Mouse (Mus musculus): Measurements from ENCODE around the gene Ikzf4. TPM values are rescaled to one million over a fixed set of nuclear protein-coding genes. Genes with fewer than 3 reads are reported as not detected.

Gene Ikzf4
- 8.7 and 9.8 TPM in 2 replicates for polyA plus RNA-seq (2016; fragmentation: Nextera tagmentation; extraction: Ambion mirVana)

DNA sequence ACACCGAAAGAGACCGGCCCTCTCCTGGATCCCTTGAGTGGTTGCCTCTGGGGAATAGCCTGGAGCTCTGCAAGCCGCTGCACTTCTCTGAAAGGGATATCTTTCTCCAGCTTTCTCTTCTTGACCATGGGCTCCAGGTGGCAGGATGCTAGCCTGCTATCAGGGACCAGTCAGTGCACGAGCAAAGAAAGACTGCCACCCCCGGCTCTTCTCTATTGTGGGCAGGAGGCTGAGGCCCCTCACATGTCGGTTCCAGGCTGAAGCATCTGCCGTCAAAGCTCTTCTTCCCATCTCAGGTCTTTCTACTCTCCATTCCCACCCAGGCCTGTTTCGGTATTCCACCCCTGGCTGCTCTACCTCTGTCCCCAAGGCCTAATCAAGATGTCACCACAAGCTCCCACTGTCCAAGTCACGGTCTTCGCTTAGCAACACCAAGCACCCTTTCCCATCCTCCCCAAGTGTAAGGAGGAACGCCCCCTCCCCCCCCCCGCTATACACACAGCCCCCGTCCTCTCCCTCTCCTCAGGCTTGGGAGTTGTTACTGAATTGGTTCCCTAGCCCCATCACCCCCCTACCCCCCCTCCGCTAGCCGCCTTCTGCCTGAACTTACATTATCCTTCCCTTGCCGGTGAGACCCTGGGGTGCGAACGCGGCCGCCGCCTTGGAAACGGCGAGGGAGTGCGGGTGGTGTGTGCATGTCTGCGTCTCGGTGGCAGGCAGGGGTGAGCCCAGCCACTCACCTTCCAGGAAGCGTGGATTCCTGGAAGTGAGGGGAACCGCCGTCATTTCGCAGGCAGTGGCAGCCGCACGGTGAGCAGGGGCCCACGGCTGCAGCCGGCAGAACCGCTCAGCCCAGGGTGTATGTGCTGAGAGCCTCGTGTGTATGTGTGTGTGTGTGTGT lies at the start of gene Ikzf4:
Gene Ikzf4 (minus strand): TSS at position 881 of the 901 bp plus-strand sequence.
- H3K27ac ChIP-seq: peak within 1 kb of the TSS; percentile 89

DNA sequence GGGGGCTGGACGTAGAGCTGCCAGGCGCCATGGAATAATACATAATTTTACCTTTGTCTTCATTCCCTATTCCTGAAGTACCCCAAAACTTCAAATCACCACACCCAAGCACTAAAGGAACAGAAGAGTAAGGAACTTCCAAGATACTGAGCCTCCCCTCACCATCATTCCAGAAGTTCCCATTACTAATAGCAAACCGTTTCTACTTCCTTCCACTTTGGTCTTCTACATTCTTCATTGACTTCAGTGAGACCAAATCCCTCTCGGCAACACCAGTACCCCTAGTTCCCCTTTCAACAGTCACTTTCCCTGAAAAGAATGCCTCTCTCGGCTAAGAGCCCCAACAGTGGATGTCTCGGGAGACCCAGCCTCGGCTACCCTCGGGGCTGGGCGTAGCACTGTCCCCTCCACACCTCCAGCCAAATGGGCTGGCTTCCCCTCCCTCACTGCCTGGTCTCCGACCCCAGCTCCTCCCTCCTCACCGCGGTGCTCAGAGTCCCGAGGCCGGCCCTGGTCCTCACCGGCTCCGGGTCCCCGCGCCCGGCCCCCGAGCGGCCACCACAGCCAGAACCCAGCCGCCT lies 49.7 kb upstream of the Ikzf4 start:
- peaks cover 10% of the 10 kb centered on the region for H3K4me1 ChIP-seq
- WGBS: under 1% methylated on average over 20 of the region's 22 CpGs
- no peak for ATAC-seq (ENCODE audit: low FRiP score)
- peaks cover 15% of the 10 kb centered on the region for H3K36me3 ChIP-seq
- H3K4me3 ChIP-seq: peak overlapping the region; percentile 93
- no peaks in the 10 kb centered on the region for H3K9me3 ChIP-seq (replicated peaks)
- peak overlapping the region; percentile 94 for H3K27ac ChIP-seq
- H3K9ac ChIP-seq: peak overlapping the region; percentile 96
- H3K27me3 ChIP-seq: no peaks in the 10 kb centered on the region
- H3K4me2 ChIP-seq (replicated peaks): peak overlapping the region; percentile 68

More for the DNA sequence above, at the start of gene Ikzf4:
- Histone ChIP-seq H3K27me3 (no peaks in the 10 kb centered on the region), H3K9ac (peak within 1 kb of the TSS; percentile 67), H3K36me3 (peaks cover 14% of the 10 kb centered on the region), H3K4me1 (peaks cover 27% of the 10 kb centered on the region), H3K9me3 (replicated peaks) (no peaks in the 10 kb centered on the region), H3K4me2 (replicated peaks) (peak within 1 kb of the TSS; percentile 76), H3K4me3 (peak within 1 kb of the TSS; percentile 51)
- ATAC-seq (ENCODE audit: low FRiP score): peak; percentile 87
- WGBS: 1% methylated on average over 36 of the region's 36 CpGs

- Histone ChIP-seq H3K27me3 (peaks cover 7% of the 10 kb centered on the region; the same call in 1 of the 2 replicates), H3K4me2 (replicated peaks) (peak overlapping the region; percentile 86), H3K4me3 (peak overlapping the region; percentile 80), H3K9ac (peak overlapping the region; percentile 71), H3K4me1 (peaks cover 12% of the 10 kb centered on the region), H3K27ac (peak overlapping the region; percentile 64; the same call in 1 of the 2 replicates), H3K36me3 (peaks cover 17% of the 10 kb centered on the region), H3K9me3 (replicated peaks) (no peaks in the 10 kb centered on the region)
- WGBS: 3% methylated on average over 9 of the region's 9 CpGs
- 0 out of 2 replicates have a peak, but pooled peaks have one; percentile 14 for ATAC-seq (ENCODE audit: low FRiP score)
Observed at GRCm38 (mm10) chr10:128674469-128675008, 28.7 kb upstream of the Ikzf4 start.

DNA sequence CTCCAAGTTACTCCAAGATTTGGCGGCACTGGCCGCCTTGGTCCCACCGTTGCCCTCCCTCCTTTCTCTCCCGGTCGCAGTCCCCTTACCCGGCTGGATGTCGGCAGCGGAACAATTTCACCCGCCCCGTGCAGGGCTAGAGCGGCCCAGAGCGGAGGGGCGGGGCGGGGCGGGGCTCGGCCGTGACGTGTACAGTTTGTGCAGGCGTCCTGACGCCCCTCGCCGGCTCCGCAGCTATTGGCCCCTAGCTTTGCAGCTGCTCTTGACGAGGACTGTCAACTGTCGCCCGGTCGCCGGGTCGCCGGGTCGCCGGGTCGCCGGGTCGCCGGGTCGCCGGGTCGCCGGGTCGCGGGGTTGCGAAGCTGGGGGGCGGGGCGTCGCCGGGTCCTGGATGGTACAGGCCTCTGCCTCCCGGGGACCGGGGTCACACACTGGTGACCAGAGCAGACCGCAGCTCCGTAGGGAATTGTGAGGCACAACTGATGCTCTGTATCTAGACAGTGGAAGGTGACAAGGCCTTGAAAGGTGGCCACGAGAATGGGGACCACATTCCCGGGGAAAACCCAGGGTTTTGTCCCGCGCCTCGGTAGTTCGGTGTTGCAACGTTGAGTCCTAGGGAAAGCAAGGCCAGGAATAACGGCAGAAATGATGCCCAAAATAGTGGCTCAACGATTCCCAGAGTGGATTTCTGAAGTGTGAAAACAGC lies 28.1 kb upstream of the Ikzf4 start, which contains the start of gene Suox:
Gene Suox (minus strand): TSS at position 311 of the 706 bp plus-strand sequence.
- under 1% methylated on average over 59 of the region's 60 CpGs for WGBS
- Histone ChIP-seq H3K27me3 (peaks cover 7% of the 10 kb centered on the region; the same call in 1 of the 2 replicates), H3K4me1 (peaks cover 15% of the 10 kb centered on the region), H3K9me3 (replicated peaks) (no peaks in the 10 kb centered on the region), H3K4me2 (replicated peaks) (peak within 1 kb of the TSS; percentile 86), H3K4me3 (peak within 1 kb of the TSS; percentile 80), H3K36me3 (0 out of 2 replicates have a peak, but pooled peaks cover 11% of the 10 kb centered on the region), H3K27ac (peak within 1 kb of the TSS; percentile 64), H3K9ac (peak within 1 kb of the TSS; percentile 71)
- ATAC-seq (ENCODE audit: low FRiP score): peak; percentile 94

DNA sequence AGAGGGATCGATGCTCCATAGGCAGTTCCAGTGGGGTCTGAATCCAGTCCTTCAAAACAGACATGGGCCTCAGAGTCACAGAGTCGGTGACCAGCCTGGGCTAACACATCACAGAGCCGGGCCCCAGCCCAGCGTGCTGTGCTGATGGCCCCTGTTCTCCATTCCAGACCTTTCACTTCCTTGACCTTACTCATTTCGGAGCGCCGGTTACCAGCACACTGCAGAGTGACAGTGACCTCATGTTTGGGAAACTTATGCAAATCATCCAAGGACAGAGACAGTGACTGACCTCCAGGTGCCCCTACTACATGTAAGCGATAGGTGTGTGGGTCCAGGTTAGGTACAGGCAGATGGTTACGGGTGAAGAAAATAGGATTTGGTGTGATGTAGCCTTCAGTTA lies 25.4 kb upstream of the Ikzf4 start:
- Histone ChIP-seq H3K4me3 (no peak overlapping the region), H3K27me3 (peaks cover 7% of the 10 kb centered on the region; the same call in 1 of the 2 replicates), H3K4me2 (replicated peaks) (no peak overlapping the region), H3K36me3 (0 out of 2 replicates have a peak, but pooled peaks cover 10% of the 10 kb centered on the region), H3K4me1 (peaks cover 21% of the 10 kb centered on the region), H3K27ac (no peak overlapping the region), H3K9ac (no peak overlapping the region), H3K9me3 (replicated peaks) (no peaks in the 10 kb centered on the region)
- ATAC-seq (ENCODE audit: low FRiP score): no peak
- WGBS: 90% methylated on average over 9 of the region's 9 CpGs

DNA sequence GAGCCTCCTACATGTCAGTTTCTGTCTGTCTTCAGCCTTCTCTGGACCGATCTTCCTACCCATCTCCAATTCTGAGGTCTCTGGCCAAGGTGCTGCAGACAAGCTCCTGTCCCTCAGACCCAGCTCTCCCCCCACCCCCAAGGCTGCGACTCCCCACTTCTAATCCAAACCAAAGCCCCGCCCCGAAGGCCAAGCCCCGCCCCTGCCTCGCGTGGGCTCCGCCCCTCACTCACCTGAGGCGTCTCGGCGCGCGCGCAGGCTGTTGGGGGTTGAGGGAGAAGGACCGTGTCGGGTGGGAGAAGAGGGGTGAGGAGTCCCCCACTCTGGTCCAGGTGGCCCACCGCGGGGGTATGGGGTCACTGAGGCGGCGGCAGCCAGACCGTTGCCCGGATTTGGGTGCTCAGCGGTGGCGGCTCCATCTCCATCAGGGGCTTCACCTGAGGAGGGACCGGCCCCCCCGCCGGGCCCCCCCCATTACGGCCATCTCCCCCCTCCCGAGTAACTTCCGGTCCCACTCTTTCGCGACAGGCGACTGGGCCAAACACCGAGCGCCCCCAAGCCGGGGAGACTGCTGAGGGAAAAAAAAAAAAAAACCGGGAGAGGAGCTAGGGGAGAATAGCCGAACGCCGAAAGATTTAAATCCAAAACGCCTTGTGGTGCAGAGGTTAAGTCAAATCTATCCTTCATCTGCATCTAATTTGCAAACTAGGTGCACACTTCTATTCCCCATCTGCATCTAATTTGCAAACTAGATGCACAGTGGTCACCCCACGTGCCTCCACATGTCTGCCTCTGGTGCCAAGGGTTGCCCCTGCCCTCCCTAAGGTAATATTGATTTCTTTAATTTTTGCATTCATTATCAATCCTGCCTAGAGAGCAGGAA lies 23.2 kb upstream of the Ikzf4 start:
- Histone ChIP-seq H3K9ac (peak overlapping the region; percentile 78), H3K4me3 (peak overlapping the region; percentile 65), H3K9me3 (replicated peaks) (no peaks in the 10 kb centered on the region), H3K27me3 (peaks cover 7% of the 10 kb centered on the region; the same call in 1 of the 2 replicates), H3K4me1 (peaks cover 18% of the 10 kb centered on the region), H3K27ac (0 out of 2 replicates have a peak overlapping the region, but pooled peaks have one; percentile 19), H3K4me2 (replicated peaks) (peak overlapping the region; percentile 55), H3K36me3 (0 out of 2 replicates have a peak, but pooled peaks cover 10% of the 10 kb centered on the region)
- under 1% methylated on average over 42 of the region's 42 CpGs for WGBS
- ATAC-seq (ENCODE audit: low FRiP score): peak; percentile 46

DNA sequence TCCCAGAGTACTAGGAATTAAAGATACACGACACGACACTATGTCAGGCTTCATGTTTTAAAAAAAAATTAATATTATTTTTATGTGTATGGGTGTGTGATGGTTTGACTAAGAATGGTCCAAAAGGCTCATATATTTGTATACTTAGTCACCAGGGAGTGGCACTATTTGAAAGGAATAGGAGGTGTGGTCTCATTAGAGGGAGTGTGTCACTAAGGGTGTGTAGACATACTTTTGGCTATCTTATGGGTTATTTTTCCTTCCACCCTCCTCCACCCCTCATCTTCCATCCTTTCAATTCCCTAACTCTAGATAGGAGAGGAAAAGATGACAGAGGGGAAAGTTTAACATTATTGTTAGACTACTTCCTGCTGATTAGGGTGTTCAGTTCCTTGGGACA lies 20.0 kb upstream of the Ikzf4 start:
- ATAC-seq (ENCODE audit: low FRiP score): no peak
- H3K27ac ChIP-seq: no peak overlapping the region
- no peak overlapping the region for H3K9ac ChIP-seq
- H3K4me1 ChIP-seq: peaks cover 9% of the 10 kb centered on the region; the same call in 1 of the 2 replicates
- H3K27me3 ChIP-seq: no peaks in the 10 kb centered on the region
- H3K4me3 ChIP-seq: no peak overlapping the region
- H3K36me3 ChIP-seq: 0 out of 2 replicates have a peak, but pooled peaks cover 3% of the 10 kb centered on the region
- no peak overlapping the region for H3K4me2 ChIP-seq (replicated peaks)
- H3K9me3 ChIP-seq (replicated peaks): no peaks in the 10 kb centered on the region
- WGBS: 98% methylated on average over 2 of the region's 2 CpGs

DNA sequence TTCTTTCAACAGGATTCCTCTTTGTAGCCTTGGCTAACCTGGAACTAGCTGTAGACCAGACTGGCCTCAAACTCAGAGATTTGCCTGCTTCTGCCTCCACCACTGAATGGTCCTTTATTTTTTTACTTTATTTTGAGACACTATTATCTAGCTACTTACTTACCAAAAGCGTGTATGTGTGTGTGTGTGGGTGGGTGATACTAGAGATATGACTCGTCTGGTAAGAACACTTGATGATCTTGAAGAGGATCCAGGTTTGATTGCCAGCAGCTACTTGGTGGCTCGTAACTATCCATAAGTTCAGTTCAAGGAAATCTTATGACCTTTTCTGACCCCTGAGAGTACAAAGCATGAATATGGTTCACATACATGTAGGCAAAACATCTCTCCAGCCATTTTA lies 19.5 kb upstream of the Ikzf4 start:
- Histone ChIP-seq H3K27me3 (no peaks in the 10 kb centered on the region), H3K4me1 (peaks cover 9% of the 10 kb centered on the region; the same call in 1 of the 2 replicates), H3K9ac (no peak overlapping the region), H3K4me2 (replicated peaks) (no peak overlapping the region), H3K4me3 (no peak overlapping the region), H3K9me3 (replicated peaks) (no peaks in the 10 kb centered on the region), H3K36me3 (no peaks in the 10 kb centered on the region), H3K27ac (no peak overlapping the region)
- WGBS: 93% methylated on average over 3 of the region's 3 CpGs
- no peak for ATAC-seq (ENCODE audit: low FRiP score)

DNA sequence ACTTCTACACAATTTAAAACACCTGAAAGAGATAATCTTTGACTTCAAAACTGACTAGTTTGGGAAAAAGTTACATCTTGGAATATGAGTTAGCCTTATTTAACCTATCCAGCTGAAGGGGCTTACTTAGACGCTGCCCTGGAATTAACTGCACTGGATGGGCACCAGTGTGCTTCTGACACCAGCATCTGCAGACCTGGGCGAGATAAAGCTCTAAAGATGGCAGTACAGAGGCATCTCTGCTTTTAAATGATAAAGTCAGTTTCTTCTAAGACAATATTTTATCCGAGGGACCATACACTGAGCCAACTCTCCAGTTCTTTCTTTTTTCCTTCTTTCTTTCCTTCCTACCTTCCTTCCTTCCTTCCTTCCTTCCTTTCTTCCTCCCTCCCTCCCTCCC lies 19.0 kb upstream of the Ikzf4 start:
- H3K4me2 ChIP-seq (replicated peaks): no peak overlapping the region
- H3K4me1 ChIP-seq: peaks cover 9% of the 10 kb centered on the region; the same call in 1 of the 2 replicates
- H3K27me3 ChIP-seq: no peaks in the 10 kb centered on the region
- ATAC-seq (ENCODE audit: low FRiP score): no peak
- H3K9me3 ChIP-seq (replicated peaks): no peaks in the 10 kb centered on the region
- 78% methylated on average over 3 of the region's 3 CpGs for WGBS
- no peak overlapping the region for H3K4me3 ChIP-seq
- H3K27ac ChIP-seq: no peak overlapping the region
- H3K9ac ChIP-seq: no peak overlapping the region
- H3K36me3 ChIP-seq: no peaks in the 10 kb centered on the region

- Histone ChIP-seq H3K27me3 (no peaks in the 10 kb centered on the region), H3K9me3 (replicated peaks) (no peaks in the 10 kb centered on the region), H3K4me3 (no peak overlapping the region), H3K9ac (no peak overlapping the region), H3K27ac (no peak overlapping the region), H3K4me1 (peaks cover 6% of the 10 kb centered on the region; the same call in 1 of the 2 replicates), H3K36me3 (no peaks in the 10 kb centered on the region), H3K4me2 (replicated peaks) (no peak overlapping the region)
- WGBS: 73% methylated on average over 5 of the region's 5 CpGs
- no peak for ATAC-seq (ENCODE audit: low FRiP score)
Observed at GRCm38 (mm10) chr10:128663441-128664220, 17.8 kb upstream of the Ikzf4 start.
